Mouse (Mus musculus) liver, postnatal 0 days (tissue): ENCODE data around the gene B4galt2. TPM values are rescaled to one million over a fixed set of nuclear protein-coding genes. Genes with fewer than 3 reads are reported as not detected.
A peak's percentile ranks its signal among the peaks of the same experiment; 100 is the strongest.

Experiments used
- ATAC-seq: fragments of 200-750 bp; cut with Nextera tagmentation; 2 replicates; pipeline ENCODE4 v1.8.0; 2017; ENCODE audit warnings: mild to moderate bottlenecking, moderate library complexity
- DNase-seq: peaks from one replicate; pipeline ENCODE4 v3.0.0-alpha.2; 2016
- H3K27ac ChIP-seq: fragments of 300-500 bp; sonication (generic); 2 replicates; pipeline ENCODE4 v1.5.1; 2014; ENCODE audit warnings: antibody characterized with exemption, moderate library complexity, mild to moderate bottlenecking, low read depth
- H3K27me3 ChIP-seq: fragments of 300-500 bp; sonication (generic); 2 replicates; pipeline ENCODE4 v1.6.1; 2014; ENCODE audit warnings: low read length, control low read depth, mixed read lengths; ENCODE audit not compliant: insufficient read depth
- H3K36me3 ChIP-seq: fragments of 300-500 bp; sonication (generic); replicated peaks from 2 replicates; pipeline ENCODE4 v1.6.1; 2014; ENCODE audit warnings: mild to moderate bottlenecking, control low read depth, low read length, moderate library complexity, mixed read lengths; ENCODE audit not compliant: insufficient read depth
- H3K4me1 ChIP-seq: fragments of 300-500 bp; sonication (generic); 2 replicates; pipeline ENCODE4 v1.6.1; 2014; ENCODE audit warnings: antibody characterized with exemption, mild to moderate bottlenecking, control low read depth; ENCODE audit not compliant: insufficient read depth
- H3K4me2 ChIP-seq: fragments of 300-500 bp; sonication (generic); 2 replicates; pipeline ENCODE4 v1.6.1; 2014; ENCODE audit warnings: low read depth, mild to moderate bottlenecking, low read length, moderate library complexity, mixed read lengths
- H3K4me3 ChIP-seq: fragments of 300-500 bp; sonication (generic); 2 replicates; pipeline ENCODE4 v1.5.1; 2014; ENCODE audit warnings: low read depth, low read length
- H3K9ac ChIP-seq: fragments of 300-500 bp; sonication (generic); replicated peaks from 2 replicates; pipeline ENCODE4 v1.6.1; 2014; ENCODE audit warnings: mild to moderate bottlenecking, moderate library complexity
- H3K9me3 ChIP-seq: fragments of 300-500 bp; sonication (generic); 2 replicates; pipeline ENCODE4 v1.6.1; 2016; ENCODE audit warnings: mild to moderate bottlenecking, control low read depth, low read length, mixed read lengths
- CTCF ChIP-seq: sonication (generic); IDR thresholded peaks from 2 replicates; pipeline ENCODE4 v1.5.1; 2016; ENCODE audit warnings: antibody characterized with exemption, low read depth
- EP300 ChIP-seq: IDR thresholded peaks from 2 replicates; pipeline ENCODE4 v1.6.1; 2016; ENCODE audit warnings: antibody characterized with exemption, low read depth, mild to moderate bottlenecking
- WGBS: fragments of 180-500 bp; shearing (Covaris S2); extraction: QIAGEN DNeasy Blood & Tissue Kit; methylation state at CpG from one replicate; pipeline ENCODE4 v1.1.7; 2014; ENCODE audit not compliant: insufficient replicate concordance; 5-methylcytosine and 5-hydroxymethylcytosine counted together
- polyA plus RNA-seq: library from polyadenylated mRNA; unstranded; fragments of >200 nt; fragmentation: Nextera tagmentation; extraction: Ambion mirVana; gene quantifications from 2 replicates; pipeline ENCODE4 v1.2.1, GENCODE M21; 2015

B4galt2 gene
- polyA plus RNA-seq, 1 experiment from 2014 or later = 0.67 TPM

GRCm38 (mm10) chr4:117896031-117896430 lies 12.7 kb upstream of the B4galt2 start:
- no peak overlapping the region for H3K27ac ChIP-seq
- H3K4me3 ChIP-seq = no peak overlapping the region
- no peak for TF ChIP-seq EP300
- no peak for TF ChIP-seq CTCF
- DNase-seq = no peak
- no peak overlapping the region for H3K4me2 ChIP-seq
- peaks cover 23% of the 10 kb centered on the region for H3K36me3 ChIP-seq
- no peaks in the 10 kb centered on the region for H3K27me3 ChIP-seq
- ATAC-seq = no peak
- 85% methylated on average over 6 of the region's 6 CpGs for WGBS
- H3K4me1 ChIP-seq = peaks cover 5% of the 10 kb centered on the region
- H3K9ac ChIP-seq = no peak overlapping the region
- H3K9me3 ChIP-seq = no peaks in the 10 kb centered on the region

DNA sequence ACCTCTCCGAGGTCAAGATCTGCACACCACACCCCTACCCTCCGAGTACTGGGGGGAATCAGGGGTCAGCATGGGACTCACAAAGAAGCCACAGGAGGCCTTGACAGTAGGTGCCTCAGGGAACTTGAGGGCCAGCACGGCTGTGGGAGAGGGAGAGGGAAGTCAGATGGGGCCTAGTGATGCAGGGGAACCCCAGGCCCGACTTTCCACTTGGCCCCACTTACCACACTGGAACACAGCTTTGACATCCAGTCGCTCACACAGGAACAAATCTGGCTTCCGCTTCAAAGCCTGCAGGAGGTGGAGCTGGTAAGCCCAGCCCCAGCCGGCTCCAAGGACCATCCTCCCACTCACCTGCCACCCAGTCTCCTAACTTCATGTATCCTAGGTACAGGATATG lies 12.1 kb upstream of the B4galt2 start:
- no peak overlapping the region for H3K9ac ChIP-seq

DNA sequence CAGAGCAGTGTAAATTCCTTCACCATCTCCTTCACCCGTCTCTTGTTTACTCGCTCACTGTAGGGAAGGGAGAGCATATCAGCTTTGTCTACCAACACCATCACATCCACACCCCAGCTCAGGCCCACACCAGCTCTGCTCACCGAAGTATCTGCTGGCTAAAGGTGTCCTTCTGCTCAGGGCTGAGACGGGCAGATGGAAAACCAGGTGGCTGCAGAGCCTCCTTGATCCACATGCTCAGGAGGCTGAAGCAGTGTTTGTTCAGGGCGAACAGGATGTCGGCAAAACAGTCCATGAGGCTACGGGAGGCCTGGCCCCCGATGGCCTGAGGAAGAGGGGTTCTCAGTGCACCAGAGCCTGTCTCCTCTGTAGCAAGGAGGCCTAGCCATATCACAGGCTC lies 11.3 kb upstream of the B4galt2 start:
- TF ChIP-seq CTCF = no peak
- no peak for TF ChIP-seq EP300
- Histone ChIP-seq H3K36me3 (peaks cover 19% of the 10 kb centered on the region), H3K4me2 (no peak overlapping the region), H3K4me1 (peaks cover 7% of the 10 kb centered on the region), H3K27me3 (no peaks in the 10 kb centered on the region), H3K27ac (no peak overlapping the region), H3K9ac (no peak overlapping the region), H3K4me3 (no peak overlapping the region), H3K9me3 (no peaks in the 10 kb centered on the region)
- WGBS = 87% methylated on average over 8 of the region's 8 CpGs
- no peak for ATAC-seq
- DNase-seq = no peak

More for the DNA sequence above, 12.1 kb upstream of the B4galt2 start:
- DNase-seq = no peak
- H3K4me3 ChIP-seq = no peak overlapping the region
- no peak overlapping the region for H3K4me2 ChIP-seq
- no peaks in the 10 kb centered on the region for H3K9me3 ChIP-seq
- peaks cover 7% of the 10 kb centered on the region for H3K4me1 ChIP-seq
- H3K27ac ChIP-seq = no peak overlapping the region
- no peak for ATAC-seq
- H3K36me3 ChIP-seq = peaks cover 18% of the 10 kb centered on the region
- H3K27me3 ChIP-seq = no peaks in the 10 kb centered on the region
- WGBS = 79% methylated on average over 7 of the region's 7 CpGs
- no peak for TF ChIP-seq EP300
- no peak for TF ChIP-seq CTCF

- Histone ChIP-seq H3K9ac (no peak overlapping the region), H3K27me3 (no peaks in the 10 kb centered on the region), H3K4me3 (no peak overlapping the region), H3K9me3 (no peaks in the 10 kb centered on the region), H3K27ac (no peak overlapping the region), H3K4me1 (peaks cover 7% of the 10 kb centered on the region), H3K4me2 (no peak overlapping the region), H3K36me3 (peaks cover 13% of the 10 kb centered on the region)
- WGBS = 23% methylated on average over 9 of the region's 9 CpGs
- TF ChIP-seq EP300 = no peak
- TF ChIP-seq CTCF = no peak
- ATAC-seq (no peak), DNase-seq (peak; percentile 71)
Observed at GRCm38 (mm10) chr4:117893376-117893775, 10.1 kb upstream of the B4galt2 start.

GRCm38 (mm10) chr4:117891738-117892161 lies 8.5 kb upstream of the B4galt2 start, which contains the start of gene Dph2:
Gene Dph2 (minus strand): TSS chr4:117892032.
- DNase-seq (peak; percentile 85), ATAC-seq (peak; percentile 83)
- peak within 1 kb of the TSS; percentile 61 for H3K9ac ChIP-seq
- no peaks in the 10 kb centered on the region for H3K27me3 ChIP-seq
- peaks cover 13% of the 10 kb centered on the region for H3K36me3 ChIP-seq
- H3K4me3 ChIP-seq = peak within 1 kb of the TSS; percentile 74
- peak within 1 kb of the TSS; percentile 96 for H3K4me2 ChIP-seq
- under 1% methylated on average over 21 of the region's 21 CpGs for WGBS
- H3K9me3 ChIP-seq = no peaks in the 10 kb centered on the region
- H3K27ac ChIP-seq = 0 out of 2 replicates have a peak within 1 kb of the TSS, but pooled peaks have one; percentile 2
- H3K4me1 ChIP-seq = peaks cover 11% of the 10 kb centered on the region
- TF ChIP-seq EP300 (no peak), CTCF (no peak)

DNA sequence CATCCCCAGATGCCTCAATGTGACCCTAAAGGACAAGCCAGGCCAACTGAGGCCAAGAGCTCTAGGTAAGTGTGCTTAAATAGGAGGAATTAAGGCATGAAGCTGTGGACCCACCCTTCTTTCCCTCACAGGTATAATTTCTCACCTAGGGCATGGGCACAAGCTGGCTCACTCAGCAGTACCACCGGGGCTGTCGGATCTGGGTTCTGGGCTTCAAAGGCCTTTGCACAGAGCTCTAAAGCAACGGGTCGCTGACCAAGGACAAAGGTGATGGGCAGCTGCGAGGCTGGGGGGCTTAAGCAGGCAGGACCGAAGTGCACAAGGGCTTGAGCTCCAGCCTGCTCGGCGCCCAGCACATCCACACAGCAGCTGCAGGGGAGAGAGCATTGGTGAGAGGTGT lies 7.5 kb upstream of the B4galt2 start:
- peaks cover 16% of the 10 kb centered on the region for H3K4me1 ChIP-seq
- no peak for TF ChIP-seq CTCF
- TF ChIP-seq EP300 = no peak
- H3K4me3 ChIP-seq = no peak overlapping the region
- DNase-seq = no peak
- H3K4me2 ChIP-seq = peak overlapping the region; percentile 96
- H3K9me3 ChIP-seq = no peaks in the 10 kb centered on the region
- no peaks in the 10 kb centered on the region for H3K27me3 ChIP-seq
- no peak for ATAC-seq
- 86% methylated on average over 8 of the region's 8 CpGs for WGBS
- peaks cover 15% of the 10 kb centered on the region for H3K36me3 ChIP-seq
- H3K9ac ChIP-seq = no peak overlapping the region
- no peak overlapping the region for H3K27ac ChIP-seq

- 89% methylated on average over 14 of the region's 14 CpGs for WGBS
- H3K36me3 ChIP-seq = peaks cover 23% of the 10 kb centered on the region
- peaks cover 16% of the 10 kb centered on the region for H3K4me1 ChIP-seq
- no peaks in the 10 kb centered on the region for H3K27me3 ChIP-seq
- no peaks in the 10 kb centered on the region for H3K9me3 ChIP-seq
- H3K4me3 ChIP-seq = no peak overlapping the region
- H3K9ac ChIP-seq = no peak overlapping the region
- DNase-seq (no peak), ATAC-seq (no peak)
- TF ChIP-seq EP300 = no peak
- no peak overlapping the region for H3K27ac ChIP-seq
- H3K4me2 ChIP-seq = no peak overlapping the region
Observed at GRCm38 (mm10) chr4:117890031-117890430, 6.7 kb upstream of the B4galt2 start.
